Mouse (Mus musculus): ENCODE data around the gene Gm45716.

DNA sequence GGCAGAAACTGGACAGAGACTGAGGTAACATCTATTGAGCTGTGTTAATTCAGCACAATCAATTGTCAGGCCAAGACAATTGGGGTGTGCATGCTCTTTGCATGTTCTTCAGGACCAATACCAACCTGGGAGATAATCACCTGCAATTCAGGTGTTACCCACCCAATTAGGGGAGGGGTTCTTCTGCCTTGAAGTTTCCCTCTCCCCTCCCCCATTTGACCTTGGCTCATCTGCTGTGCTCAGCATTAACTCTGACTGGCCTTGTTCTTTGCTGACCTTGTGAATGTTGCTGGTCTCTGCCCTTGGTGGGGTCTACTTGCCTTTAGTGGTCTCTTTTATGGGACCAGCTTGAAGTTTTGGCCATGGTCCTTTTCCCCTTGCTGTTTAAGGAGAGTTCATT lies 42.3 kb downstream of the Gm45716 start:
- TF ChIP-seq POLR2A (IDR thresholded peaks at IDR 0.05; ENCODE audit: borderline replicate concordance, low read depth, low read length) (no peak), CTCF (IDR thresholded peaks at IDR 0.05; ENCODE audit: low read depth, low read length) (no peak)

Measured in bone marrow macrophage, adult 2 months (primary cell).